Mouse (Mus musculus): ENCODE results near the gene Msh3.

Gene Msh3

GRCm38 (mm10) chr13:92314613-92315012 is 40.2 kb downstream of the Msh3 start:
- Histone ChIP-seq H3K4me1 (replicated peaks; ENCODE audit: low read depth, low read length) (no peaks in the 10 kb centered on the region), H3K27me3 (ENCODE audit: insufficient read depth, low read length) (no peaks in the 10 kb centered on the region), H3K36me3 (ENCODE audit: insufficient read depth, low read length) (peaks cover 64% of the 10 kb centered on the region), H3K4me3 (replicated peaks; ENCODE audit: low read length) (no peak overlapping the region), H3K9me3 (ENCODE audit: low read length) (no peaks in the 10 kb centered on the region)
- TF ChIP-seq NANOG (IDR thresholded peaks at IDR 0.05; ENCODE audit: borderline replicate concordance, low read length) (no peak), POU5F1 (IDR thresholded peaks at IDR 0.05; ENCODE audit: borderline replicate concordance, low read length) (no peak), CTCF (conservative IDR thresholded peaks at IDR 0.05; ENCODE audit: low read length) (no peak)

GRCm38 (mm10) chr13:92305680-92306079 is 49.1 kb downstream of the Msh3 start, which contains the start of gene Gm20379:
Gene Gm20379, plus strand, starts transcription at chr13:92305980.
- H3K36me3 ChIP-seq (ENCODE audit: insufficient read depth, low read length) = peaks cover 55% of the 10 kb centered on the region
- H3K9me3 ChIP-seq (ENCODE audit: low read length) = no peaks in the 10 kb centered on the region
- H3K27me3 ChIP-seq (ENCODE audit: insufficient read depth, low read length) = no peaks in the 10 kb centered on the region
- TF ChIP-seq CTCF (conservative IDR thresholded peaks at IDR 0.05; ENCODE audit: low read length) = no peak
- no peak for TF ChIP-seq POU5F1 (IDR thresholded peaks at IDR 0.05; ENCODE audit: borderline replicate concordance, low read length)
- no peak for TF ChIP-seq NANOG (IDR thresholded peaks at IDR 0.05; ENCODE audit: borderline replicate concordance, low read length)
- no peak within 1 kb of the TSS for H3K4me3 ChIP-seq (replicated peaks; ENCODE audit: low read length)
- no peaks in the 10 kb centered on the region for H3K4me1 ChIP-seq (replicated peaks; ENCODE audit: low read depth, low read length)

DNA sequence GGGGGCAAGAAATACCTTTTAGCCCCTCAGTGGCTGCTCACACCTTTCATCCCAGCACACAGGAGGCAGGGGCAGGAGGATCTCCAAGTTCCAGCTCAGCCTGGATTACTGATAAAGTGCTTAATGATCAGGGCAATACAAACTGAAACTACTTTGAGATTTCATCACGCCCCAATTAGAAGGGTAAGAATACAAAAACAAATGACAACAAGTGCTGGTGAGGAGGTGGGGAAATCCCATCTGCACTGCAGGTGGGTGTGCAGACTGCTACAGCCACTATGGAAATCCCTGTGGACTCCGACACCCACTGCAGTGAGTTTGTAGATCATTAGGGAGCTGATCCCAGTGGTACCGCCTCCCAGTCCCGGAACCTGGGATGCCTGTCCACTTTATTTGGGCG is 50.5 kb downstream of the Msh3 start:
- H3K9me3 ChIP-seq (ENCODE audit: low read length) = no peaks in the 10 kb centered on the region
- no peaks in the 10 kb centered on the region for H3K27me3 ChIP-seq (ENCODE audit: insufficient read depth, low read length)
- H3K4me3 ChIP-seq (replicated peaks; ENCODE audit: low read length) = no peak overlapping the region
- TF ChIP-seq POU5F1 (IDR thresholded peaks at IDR 0.05; ENCODE audit: borderline replicate concordance, low read length) (no peak), NANOG (IDR thresholded peaks at IDR 0.05; ENCODE audit: borderline replicate concordance, low read length) (no peak), CTCF (conservative IDR thresholded peaks at IDR 0.05; ENCODE audit: low read length) (no peak)
- H3K4me1 ChIP-seq (replicated peaks; ENCODE audit: low read depth, low read length) = no peaks in the 10 kb centered on the region
- peaks cover 56% of the 10 kb centered on the region for H3K36me3 ChIP-seq (ENCODE audit: insufficient read depth, low read length)

GRCm38 (mm10) chr13:92303062-92303948 is 51.5 kb downstream of the Msh3 start:
- H3K36me3 ChIP-seq (ENCODE audit: insufficient read depth, low read length) = peaks cover 56% of the 10 kb centered on the region
- TF ChIP-seq NANOG (IDR thresholded peaks at IDR 0.05; ENCODE audit: borderline replicate concordance, low read length) = no peak
- no peak for TF ChIP-seq CTCF (conservative IDR thresholded peaks at IDR 0.05; ENCODE audit: low read length)
- no peak for TF ChIP-seq POU5F1 (IDR thresholded peaks at IDR 0.05; ENCODE audit: borderline replicate concordance, low read length)
- no peaks in the 10 kb centered on the region for H3K27me3 ChIP-seq (ENCODE audit: insufficient read depth, low read length)
- no peaks in the 10 kb centered on the region for H3K9me3 ChIP-seq (ENCODE audit: low read length)
- no peak overlapping the region for H3K4me3 ChIP-seq (replicated peaks; ENCODE audit: low read length)
- H3K4me1 ChIP-seq (replicated peaks; ENCODE audit: low read depth, low read length) = no peaks in the 10 kb centered on the region

GRCm38 (mm10) chr13:92302466-92302865 is 52.3 kb downstream of the Msh3 start:
- Histone ChIP-seq H3K36me3 (ENCODE audit: insufficient read depth, low read length) (peaks cover 50% of the 10 kb centered on the region), H3K27me3 (ENCODE audit: insufficient read depth, low read length) (no peaks in the 10 kb centered on the region), H3K9me3 (ENCODE audit: low read length) (no peaks in the 10 kb centered on the region), H3K4me3 (replicated peaks; ENCODE audit: low read length) (no peak overlapping the region), H3K4me1 (replicated peaks; ENCODE audit: low read depth, low read length) (no peaks in the 10 kb centered on the region)
- TF ChIP-seq POU5F1 (IDR thresholded peaks at IDR 0.05; ENCODE audit: borderline replicate concordance, low read length) (no peak), CTCF (conservative IDR thresholded peaks at IDR 0.05; ENCODE audit: low read length) (no peak), NANOG (IDR thresholded peaks at IDR 0.05; ENCODE audit: borderline replicate concordance, low read length) (no peak)

DNA sequence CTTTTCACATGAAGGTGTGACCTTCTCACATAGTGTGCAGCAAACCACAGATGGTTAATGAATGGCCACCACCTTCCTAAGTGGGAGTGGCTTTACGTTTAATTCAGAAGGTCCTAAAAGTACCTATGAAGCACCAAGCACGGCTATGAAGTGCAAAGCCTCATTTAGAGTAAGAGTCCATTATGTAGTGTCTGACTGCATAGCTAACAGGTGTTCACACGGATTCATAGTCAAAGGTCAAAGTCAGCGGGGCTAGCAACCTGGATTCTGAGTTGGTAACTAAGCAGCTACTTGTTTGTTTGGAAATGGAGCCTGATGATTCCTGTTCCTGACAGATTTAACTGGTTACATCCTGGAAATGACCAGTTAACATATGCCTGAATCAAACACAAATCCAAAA is 53.0 kb downstream of the Msh3 start:
- H3K27me3 ChIP-seq (ENCODE audit: insufficient read depth, low read length) = no peaks in the 10 kb centered on the region
- TF ChIP-seq NANOG (IDR thresholded peaks at IDR 0.05; ENCODE audit: borderline replicate concordance, low read length) (no peak), POU5F1 (IDR thresholded peaks at IDR 0.05; ENCODE audit: borderline replicate concordance, low read length) (no peak), CTCF (conservative IDR thresholded peaks at IDR 0.05; ENCODE audit: low read length) (no peak)
- H3K4me3 ChIP-seq (replicated peaks; ENCODE audit: low read length) = no peak overlapping the region
- peaks cover 54% of the 10 kb centered on the region for H3K36me3 ChIP-seq (ENCODE audit: insufficient read depth, low read length)
- no peaks in the 10 kb centered on the region for H3K9me3 ChIP-seq (ENCODE audit: low read length)
- no peaks in the 10 kb centered on the region for H3K4me1 ChIP-seq (replicated peaks; ENCODE audit: low read depth, low read length)

DNA sequence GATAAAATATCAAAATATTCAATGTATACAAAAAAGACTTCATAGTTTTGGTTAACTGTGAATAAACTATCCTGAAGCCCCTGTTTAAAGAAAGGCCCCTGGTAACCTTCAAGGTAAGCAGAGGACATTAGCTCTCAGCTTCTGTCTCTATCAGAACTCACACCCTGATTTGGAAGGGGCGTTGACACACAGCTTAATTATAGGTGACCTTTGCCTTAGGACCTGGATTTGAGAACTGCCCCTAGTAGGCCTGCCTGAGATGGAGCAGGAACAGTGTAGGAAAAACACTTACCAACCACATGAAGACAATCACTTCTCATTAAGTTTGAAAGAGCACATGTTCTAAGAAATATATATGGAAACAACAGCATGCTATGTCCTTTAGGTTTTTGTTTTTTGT is 55.3 kb downstream of the Msh3 start:
- Histone ChIP-seq H3K4me3 (replicated peaks; ENCODE audit: low read length) (no peak overlapping the region), H3K4me1 (replicated peaks; ENCODE audit: low read depth, low read length) (no peaks in the 10 kb centered on the region), H3K9me3 (ENCODE audit: low read length) (no peaks in the 10 kb centered on the region), H3K27me3 (ENCODE audit: insufficient read depth, low read length) (no peaks in the 10 kb centered on the region), H3K36me3 (ENCODE audit: insufficient read depth, low read length) (peaks cover 49% of the 10 kb centered on the region)
- TF ChIP-seq POU5F1 (IDR thresholded peaks at IDR 0.05; ENCODE audit: borderline replicate concordance, low read length) (no peak), NANOG (IDR thresholded peaks at IDR 0.05; ENCODE audit: borderline replicate concordance, low read length) (no peak), CTCF (conservative IDR thresholded peaks at IDR 0.05; ENCODE audit: low read length) (no peak)

- no peaks in the 10 kb centered on the region for H3K27me3 ChIP-seq (ENCODE audit: insufficient read depth, low read length)
- TF ChIP-seq CTCF (conservative IDR thresholded peaks at IDR 0.05; ENCODE audit: low read length) = no peak
Observed at GRCm38 (mm10) chr13:92297021-92297420, 57.8 kb downstream of the Msh3 start.

DNA sequence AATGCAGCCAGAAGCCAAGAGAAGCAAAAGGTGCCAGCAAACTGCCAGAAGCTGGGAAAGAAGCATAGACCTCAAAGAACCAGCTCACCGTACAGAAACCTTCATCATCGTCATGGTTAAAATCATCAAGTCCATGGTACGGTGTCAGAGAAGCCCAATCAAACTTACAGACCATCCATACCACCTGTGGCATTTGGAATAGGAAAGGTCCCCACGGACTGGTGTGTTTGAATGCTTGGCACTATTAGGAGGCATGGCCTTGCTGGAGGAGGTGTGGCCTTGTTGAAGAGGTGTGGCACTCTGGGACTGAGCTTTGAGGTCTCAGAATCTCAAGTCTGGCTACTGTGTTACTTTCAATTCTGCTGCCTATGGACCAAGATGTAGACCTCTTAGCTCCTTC is 58.3 kb downstream of the Msh3 start:
- TF ChIP-seq CTCF (conservative IDR thresholded peaks at IDR 0.05; ENCODE audit: low read length) (no peak), POU5F1 (IDR thresholded peaks at IDR 0.05; ENCODE audit: borderline replicate concordance, low read length) (no peak), NANOG (IDR thresholded peaks at IDR 0.05; ENCODE audit: borderline replicate concordance, low read length) (no peak)

More at GRCm38 (mm10) chr13:92297021-92297420, 57.8 kb downstream of the Msh3 start:
- peaks cover 47% of the 10 kb centered on the region for H3K36me3 ChIP-seq (ENCODE audit: insufficient read depth, low read length)
- H3K4me3 ChIP-seq (replicated peaks; ENCODE audit: low read length) = no peak overlapping the region
- no peaks in the 10 kb centered on the region for H3K4me1 ChIP-seq (replicated peaks; ENCODE audit: low read depth, low read length)
- H3K9me3 ChIP-seq (ENCODE audit: low read length) = no peaks in the 10 kb centered on the region

More for the DNA sequence above, 58.3 kb downstream of the Msh3 start:
- Histone ChIP-seq H3K9me3 (ENCODE audit: low read length) (no peaks in the 10 kb centered on the region), H3K4me1 (replicated peaks; ENCODE audit: low read depth, low read length) (no peaks in the 10 kb centered on the region), H3K36me3 (ENCODE audit: insufficient read depth, low read length) (peaks cover 44% of the 10 kb centered on the region), H3K27me3 (ENCODE audit: insufficient read depth, low read length) (no peaks in the 10 kb centered on the region), H3K4me3 (replicated peaks; ENCODE audit: low read length) (no peak overlapping the region)
